Mouse (Mus musculus) E14TG2a.4 (cell line): ENCODE measurements around the gene Mageh1.
A peak's percentile ranks its signal among the peaks of the same experiment; 100 is the strongest.
"Not testable (repeated sequence)": the region's sequence is repeated elsewhere in the genome, so short reads cannot be mapped to it uniquely, and the experiment has no call there.

Experiments used
- H3K27me3 ChIP-seq: 2 replicates; pipeline ENCODE4 v1.6.1; 2014; ENCODE audit warnings: low read length, control low read depth; ENCODE audit not compliant: insufficient read depth
- H3K36me3 ChIP-seq: 2 replicates; pipeline ENCODE4 v1.6.1; 2014; ENCODE audit warnings: low read length, control low read depth; ENCODE audit not compliant: insufficient read depth
- H3K4me1 ChIP-seq: replicated peaks from 2 replicates; pipeline ENCODE4 v1.6.1; 2014; ENCODE audit warnings: low read depth, low read length, control low read depth
- H3K4me3 ChIP-seq: replicated peaks from 2 replicates; pipeline ENCODE4 v1.5.1; 2014; ENCODE audit warnings: mild to moderate bottlenecking, low read length
- H3K9me3 ChIP-seq: 2 replicates; pipeline ENCODE4 v1.6.1; 2014; ENCODE audit warnings: low read length, control low read depth
- CTCF ChIP-seq: conservative IDR thresholded peaks from 2 replicates; pipeline ENCODE4 v1.5.1; 2014; ENCODE audit warnings: low read length
- NANOG ChIP-seq: IDR thresholded peaks from 2 replicates; pipeline ENCODE4 v1.6.1; 2014; ENCODE audit warnings: borderline replicate concordance, low read length, mixed read lengths
- POU5F1 ChIP-seq: IDR thresholded peaks from 2 replicates; pipeline ENCODE4 v1.6.1; 2014; ENCODE audit warnings: low read length, borderline replicate concordance

Gene Mageh1

DNA sequence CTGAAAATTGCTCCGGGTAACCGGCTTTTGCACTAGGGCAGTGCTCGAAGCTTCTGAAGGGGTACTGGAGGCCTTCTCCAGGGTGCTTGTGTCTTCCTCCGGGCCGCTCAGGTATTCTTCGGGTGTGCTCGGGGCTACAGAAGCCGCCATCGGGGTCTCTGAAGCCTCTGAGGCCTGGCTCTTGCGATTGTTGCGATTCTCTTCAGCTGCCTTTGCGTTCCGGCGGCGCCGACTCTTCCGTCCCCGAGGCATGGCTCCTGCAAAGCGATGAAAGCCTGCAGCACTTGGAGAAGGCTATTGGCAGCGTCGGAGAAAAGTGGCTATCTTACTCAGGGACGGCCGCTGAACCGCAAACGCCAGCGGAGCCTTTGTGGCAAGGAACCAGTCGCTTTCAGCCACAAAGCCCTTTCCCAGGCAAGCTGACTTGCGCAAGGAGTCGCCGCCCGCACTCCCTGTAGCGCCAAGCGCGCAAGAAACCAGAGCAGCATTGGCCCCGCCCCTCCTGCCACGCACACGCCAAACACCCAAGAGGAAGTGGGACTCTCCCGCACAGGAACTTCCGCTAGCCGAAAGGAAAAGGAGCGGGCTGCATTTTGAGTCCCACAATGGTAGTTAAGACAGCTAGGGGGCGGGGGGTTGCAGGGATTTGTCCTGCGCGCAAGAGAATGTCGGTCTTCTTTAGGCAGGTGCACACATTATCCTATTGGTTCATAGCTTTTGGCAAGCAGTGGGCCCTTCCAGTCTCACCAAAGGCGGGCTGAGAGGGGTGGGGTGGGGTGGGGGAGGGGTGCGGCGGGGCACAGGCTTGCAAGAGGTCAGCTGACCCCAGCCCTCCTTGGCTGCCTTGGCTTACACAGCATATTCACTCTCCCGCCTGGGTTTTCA is at the start of gene Mageh1:
Gene Mageh1, minus strand, starts transcription at position 489 of the 885 bp plus-strand sequence.
- TF ChIP-seq POU5F1 (no peak), CTCF (no peak), NANOG (no peak)
- no peaks in the 10 kb centered on the region for H3K27me3 ChIP-seq

DNA sequence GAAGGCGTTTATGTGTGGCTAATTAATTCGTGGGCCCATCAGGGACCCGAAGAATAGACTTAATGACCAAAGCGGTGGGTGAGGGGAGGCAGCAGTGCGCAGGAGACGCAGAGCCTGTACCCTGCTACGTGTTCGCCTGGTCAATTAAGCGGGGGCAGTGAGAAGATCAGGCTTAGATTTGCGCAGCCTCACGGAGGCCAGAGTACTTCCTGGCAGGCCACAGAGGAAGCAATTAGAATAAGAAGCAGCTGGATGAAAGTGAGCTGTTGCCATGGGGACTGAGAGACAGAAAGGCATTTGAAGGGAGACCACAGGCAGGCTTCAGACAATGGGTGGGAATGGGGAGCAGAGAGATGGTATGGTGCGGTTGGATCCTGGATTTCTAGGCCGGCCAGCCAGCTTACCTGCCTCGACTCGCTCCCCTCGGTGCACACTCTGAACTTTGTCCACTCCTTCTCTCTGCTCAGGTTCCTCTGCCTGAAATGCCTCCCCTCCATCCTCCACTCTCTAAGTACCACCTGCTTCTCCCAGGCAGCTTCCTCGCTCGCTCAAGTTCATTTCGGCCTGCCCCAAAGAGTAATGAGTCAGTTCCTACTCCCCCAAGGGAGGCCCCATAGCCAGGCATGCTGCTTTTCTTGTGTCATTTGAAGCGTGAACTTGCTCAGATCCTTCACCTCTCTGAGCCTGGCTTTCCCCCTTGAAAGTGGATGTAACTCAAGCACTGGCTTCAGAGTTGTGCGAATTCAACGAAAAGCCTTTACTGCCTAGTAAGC is 783 bp upstream of the Mageh1 start:
- H3K27me3 ChIP-seq, H3K36me3 ChIP-seq: not testable (repeated sequence)

More for the DNA sequence above, at the start of gene Mageh1:
- H3K4me3 ChIP-seq, result peak within 1 kb of the TSS; percentile 86
- peaks cover 9% of the 10 kb centered on the region for H3K4me1 ChIP-seq
- no peaks in the 10 kb centered on the region for H3K9me3 ChIP-seq
- H3K36me3 ChIP-seq, result no peaks in the 10 kb centered on the region

DNA sequence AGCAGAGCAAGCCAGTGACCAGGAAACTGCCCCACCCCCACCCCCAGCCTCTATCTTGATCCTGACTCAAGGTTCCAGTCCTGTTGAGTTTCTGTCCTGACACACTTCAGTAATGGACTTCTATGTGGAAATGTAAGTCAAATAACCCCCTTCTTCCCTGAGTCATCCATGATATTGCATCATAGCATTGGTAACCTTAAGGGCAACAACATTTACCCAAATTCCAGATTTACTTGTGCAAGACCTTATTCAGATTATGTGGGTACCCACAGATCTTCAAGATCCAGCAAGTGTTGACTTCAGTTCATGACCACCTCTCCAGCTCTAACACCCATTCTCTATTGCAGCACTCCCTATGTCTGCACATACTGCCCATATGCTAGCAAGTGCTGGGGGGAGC is 5.8 kb downstream of the Mageh1 start:
- H3K4me1 ChIP-seq, H3K9me3 ChIP-seq, H3K36me3 ChIP-seq, H3K27me3 ChIP-seq, H3K4me3 ChIP-seq: not testable (repeated sequence)

More for the DNA sequence above, 783 bp upstream of the Mageh1 start:
- not testable (repeated sequence) for H3K4me3 ChIP-seq, H3K9me3 ChIP-seq, H3K4me1 ChIP-seq

GRCm38 (mm10) chrX:153025709-153026108 is 11.7 kb downstream of the Mageh1 start:
- not testable (repeated sequence) for H3K4me3 ChIP-seq, H3K9me3 ChIP-seq, H3K36me3 ChIP-seq, H3K4me1 ChIP-seq, H3K27me3 ChIP-seq

- H3K36me3 ChIP-seq, H3K27me3 ChIP-seq, H3K4me3 ChIP-seq, H3K9me3 ChIP-seq, H3K4me1 ChIP-seq: not testable (repeated sequence)
Measured at GRCm38 (mm10) chrX:153025255-153025654, 12.1 kb downstream of the Mageh1 start.

- no peak for TF ChIP-seq NANOG
- TF ChIP-seq POU5F1, result no peak
- TF ChIP-seq CTCF, result no peak
- Histone ChIP-seq H3K36me3 (no peaks in the 10 kb centered on the region), H3K9me3 (no peaks in the 10 kb centered on the region), H3K4me3 (peak overlapping the region; percentile 83), H3K4me1 (no peaks in the 10 kb centered on the region), H3K27me3 (no peaks in the 10 kb centered on the region)
Measured at GRCm38 (mm10) chrX:153007685-153008047, 29.7 kb downstream of the Mageh1 start.

GRCm38 (mm10) chrX:153007021-153007684 is 30.2 kb downstream of the Mageh1 start:
- no peaks in the 10 kb centered on the region for H3K36me3 ChIP-seq
- peak overlapping the region; percentile 83 for H3K4me3 ChIP-seq
- TF ChIP-seq CTCF (no peak), POU5F1 (no peak), NANOG (no peak)
- no peaks in the 10 kb centered on the region for H3K4me1 ChIP-seq
- no peaks in the 10 kb centered on the region for H3K27me3 ChIP-seq
- no peaks in the 10 kb centered on the region for H3K9me3 ChIP-seq

- Histone ChIP-seq H3K36me3 (no peaks in the 10 kb centered on the region), H3K9me3 (no peaks in the 10 kb centered on the region), H3K4me1 (no peaks in the 10 kb centered on the region), H3K4me3 (peak within 1 kb of the TSS; percentile 83), H3K27me3 (no peaks in the 10 kb centered on the region)
- no peak for TF ChIP-seq NANOG
- no peak for TF ChIP-seq POU5F1
- no peak for TF ChIP-seq CTCF
Measured at GRCm38 (mm10) chrX:153006387-153006841, 31.0 kb downstream of the Mageh1 start, which contains the start of gene Usp51. TSS of gene Usp51 (plus strand) at chrX:153006469.

GRCm38 (mm10) chrX:152996105-152996504 is 41.3 kb downstream of the Mageh1 start:
- not testable (repeated sequence) for H3K27me3 ChIP-seq, H3K4me1 ChIP-seq

GRCm38 (mm10) chrX:152989852-152990251 is 47.5 kb downstream of the Mageh1 start:
- H3K4me1 ChIP-seq, H3K9me3 ChIP-seq, H3K36me3 ChIP-seq, H3K27me3 ChIP-seq, H3K4me3 ChIP-seq: not testable (repeated sequence)

More at GRCm38 (mm10) chrX:152996105-152996504, 41.3 kb downstream of the Mageh1 start:
- not testable (repeated sequence) for H3K36me3 ChIP-seq, H3K9me3 ChIP-seq, H3K4me3 ChIP-seq
